Mouse (Mus musculus): Measurements from ENCODE around the gene Hivep3. TPM values are rescaled to one million over a fixed set of nuclear protein-coding genes. Genes with fewer than 3 reads are reported as not detected.

Hivep3 gene
- total and polyA plus RNA-seq, 2 experiments: 0.95 to 1.5 TPM

- H3K4me3 ChIP-seq (ENCODE audit: insufficient read depth, low read depth, low read length): no peak overlapping the region
- no peak for DNase-seq (ENCODE audit: extremely low read depth, low read depth, low spot score)
- H3K79me2 ChIP-seq (ENCODE audit: control insufficient read depth, insufficient read depth, low read length): no peaks in the 10 kb centered on the region
- no peak for TF ChIP-seq POLR2A (IDR thresholded peaks at IDR 0.05; ENCODE audit: extremely low read depth, insufficient read depth, low read length)
- TF ChIP-seq CTCF (IDR thresholded peaks at IDR 0.05; ENCODE audit: low read depth, low read length): no peak
- no peaks in the 10 kb centered on the region for H3K36me3 ChIP-seq (ENCODE audit: control insufficient read depth, insufficient read depth, low read length)
- H3K27ac ChIP-seq (replicated peaks; ENCODE audit: insufficient read depth, low read depth, low read length): no peak overlapping the region
- H3K9ac ChIP-seq (ENCODE audit: low read depth, low read length): no peak overlapping the region
- H3K27me3 ChIP-seq (ENCODE audit: control insufficient read depth, insufficient read depth, low read length): no peaks in the 10 kb centered on the region
- no peaks in the 10 kb centered on the region for H3K4me1 ChIP-seq (ENCODE audit: control insufficient read depth, insufficient read depth, low read length)
- WGBS: 79% methylated on average over 8 of the region's 8 CpGs
Observed at GRCm38 (mm10) chr4:119931923-119932322, 198.3 kb downstream of the Hivep3 start.

GRCm38 (mm10) chr4:119932549-119933257 lies 199.1 kb downstream of the Hivep3 start:
- WGBS: 85% methylated on average over 13 of the region's 13 CpGs
- H3K4me3 ChIP-seq (ENCODE audit: insufficient read depth, low read depth, low read length): no peak overlapping the region
- no peaks in the 10 kb centered on the region for H3K4me1 ChIP-seq (ENCODE audit: control insufficient read depth, insufficient read depth, low read length)
- no peaks in the 10 kb centered on the region for H3K79me2 ChIP-seq (ENCODE audit: control insufficient read depth, insufficient read depth, low read length)
- TF ChIP-seq CTCF (IDR thresholded peaks at IDR 0.05; ENCODE audit: low read depth, low read length) (no peak), POLR2A (IDR thresholded peaks at IDR 0.05; ENCODE audit: extremely low read depth, insufficient read depth, low read length) (no peak)
- H3K9ac ChIP-seq (ENCODE audit: low read depth, low read length): no peak overlapping the region
- no peak for DNase-seq (ENCODE audit: extremely low read depth, low read depth, low spot score)
- no peaks in the 10 kb centered on the region for H3K36me3 ChIP-seq (ENCODE audit: control insufficient read depth, insufficient read depth, low read length)
- no peaks in the 10 kb centered on the region for H3K27me3 ChIP-seq (ENCODE audit: control insufficient read depth, insufficient read depth, low read length)
- no peak overlapping the region for H3K27ac ChIP-seq (replicated peaks; ENCODE audit: insufficient read depth, low read depth, low read length)

GRCm38 (mm10) chr4:119934901-119935300 lies 201.3 kb downstream of the Hivep3 start:
- Histone ChIP-seq H3K79me2 (ENCODE audit: control insufficient read depth, insufficient read depth, low read length) (no peaks in the 10 kb centered on the region), H3K4me3 (ENCODE audit: insufficient read depth, low read depth, low read length) (no peak overlapping the region), H3K36me3 (ENCODE audit: control insufficient read depth, insufficient read depth, low read length) (no peaks in the 10 kb centered on the region), H3K4me1 (ENCODE audit: control insufficient read depth, insufficient read depth, low read length) (no peaks in the 10 kb centered on the region), H3K27ac (replicated peaks; ENCODE audit: insufficient read depth, low read depth, low read length) (no peak overlapping the region), H3K9ac (ENCODE audit: low read depth, low read length) (no peak overlapping the region), H3K27me3 (ENCODE audit: control insufficient read depth, insufficient read depth, low read length) (no peaks in the 10 kb centered on the region)
- WGBS: 80% methylated on average over 4 of the region's 4 CpGs
- DNase-seq (ENCODE audit: extremely low read depth, low read depth, low spot score): no peak
- TF ChIP-seq CTCF (IDR thresholded peaks at IDR 0.05; ENCODE audit: low read depth, low read length) (no peak), POLR2A (IDR thresholded peaks at IDR 0.05; ENCODE audit: extremely low read depth, insufficient read depth, low read length) (no peak)

GRCm38 (mm10) chr4:119937876-119938275 lies 204.3 kb downstream of the Hivep3 start:
- DNase-seq (ENCODE audit: extremely low read depth, low read depth, low spot score): no peak
- H3K4me3 ChIP-seq (ENCODE audit: insufficient read depth, low read depth, low read length): no peak overlapping the region
- no peaks in the 10 kb centered on the region for H3K27me3 ChIP-seq (ENCODE audit: control insufficient read depth, insufficient read depth, low read length)
- 67% methylated on average over 7 of the region's 7 CpGs for WGBS
- H3K27ac ChIP-seq (replicated peaks; ENCODE audit: insufficient read depth, low read depth, low read length): no peak overlapping the region
- no peaks in the 10 kb centered on the region for H3K4me1 ChIP-seq (ENCODE audit: control insufficient read depth, insufficient read depth, low read length)
- no peaks in the 10 kb centered on the region for H3K79me2 ChIP-seq (ENCODE audit: control insufficient read depth, insufficient read depth, low read length)
- TF ChIP-seq CTCF (IDR thresholded peaks at IDR 0.05; ENCODE audit: low read depth, low read length): no peak
- no peak for TF ChIP-seq POLR2A (IDR thresholded peaks at IDR 0.05; ENCODE audit: extremely low read depth, insufficient read depth, low read length)
- H3K9ac ChIP-seq (ENCODE audit: low read depth, low read length): no peak overlapping the region
- H3K36me3 ChIP-seq (ENCODE audit: control insufficient read depth, insufficient read depth, low read length): no peaks in the 10 kb centered on the region

GRCm38 (mm10) chr4:119938518-119938917 lies 204.9 kb downstream of the Hivep3 start:
- WGBS: 80% methylated on average over 4 of the region's 4 CpGs
- no peaks in the 10 kb centered on the region for H3K4me1 ChIP-seq (ENCODE audit: control insufficient read depth, insufficient read depth, low read length)
- H3K27me3 ChIP-seq (ENCODE audit: control insufficient read depth, insufficient read depth, low read length): no peaks in the 10 kb centered on the region
- no peak for TF ChIP-seq POLR2A (IDR thresholded peaks at IDR 0.05; ENCODE audit: extremely low read depth, insufficient read depth, low read length)
- TF ChIP-seq CTCF (IDR thresholded peaks at IDR 0.05; ENCODE audit: low read depth, low read length): no peak
- no peaks in the 10 kb centered on the region for H3K79me2 ChIP-seq (ENCODE audit: control insufficient read depth, insufficient read depth, low read length)
- H3K4me3 ChIP-seq (ENCODE audit: insufficient read depth, low read depth, low read length): no peak overlapping the region
- H3K36me3 ChIP-seq (ENCODE audit: control insufficient read depth, insufficient read depth, low read length): no peaks in the 10 kb centered on the region
- no peak for DNase-seq (ENCODE audit: extremely low read depth, low read depth, low spot score)
- no peak overlapping the region for H3K9ac ChIP-seq (ENCODE audit: low read depth, low read length)
- no peak overlapping the region for H3K27ac ChIP-seq (replicated peaks; ENCODE audit: insufficient read depth, low read depth, low read length)

- Histone ChIP-seq H3K4me3 (ENCODE audit: insufficient read depth, low read depth, low read length) (no peak overlapping the region), H3K9ac (ENCODE audit: low read depth, low read length) (no peak overlapping the region), H3K27ac (replicated peaks; ENCODE audit: insufficient read depth, low read depth, low read length) (no peak overlapping the region), H3K4me1 (ENCODE audit: control insufficient read depth, insufficient read depth, low read length) (no peaks in the 10 kb centered on the region), H3K27me3 (ENCODE audit: control insufficient read depth, insufficient read depth, low read length) (no peaks in the 10 kb centered on the region), H3K79me2 (ENCODE audit: control insufficient read depth, insufficient read depth, low read length) (no peaks in the 10 kb centered on the region), H3K36me3 (ENCODE audit: control insufficient read depth, insufficient read depth, low read length) (no peaks in the 10 kb centered on the region)
- TF ChIP-seq POLR2A (IDR thresholded peaks at IDR 0.05; ENCODE audit: extremely low read depth, insufficient read depth, low read length) (no peak), CTCF (IDR thresholded peaks at IDR 0.05; ENCODE audit: low read depth, low read length) (no peak)
- WGBS: 87% methylated on average over 6 of the region's 6 CpGs
- no peak for DNase-seq (ENCODE audit: extremely low read depth, low read depth, low spot score)
Observed at GRCm38 (mm10) chr4:119939786-119940185, 206.2 kb downstream of the Hivep3 start.
